Mouse (Mus musculus): Measurements from ENCODE around the gene Gm10643.
A peak's percentile ranks its signal among the peaks of the same experiment; 100 is the strongest.

Gm10643 gene

GRCm38 (mm10) chr8:84065037-84065436, at the start of gene Gm10643:
TSS of gene Gm10643 (minus strand) at chr8:84065137.
- no peak for DNase-seq (ENCODE audit: low spot score)

- DNase-seq (ENCODE audit: low spot score) = no peak
Measured at GRCm38 (mm10) chr8:84106216-84107040, 41.5 kb upstream of the Gm10643 start.

GRCm38 (mm10) chr8:84105676-84106075, 40.7 kb upstream of the Gm10643 start:
- no peak for DNase-seq (ENCODE audit: low spot score)

- peak; percentile 100 for DNase-seq (ENCODE audit: low spot score)
Measured at GRCm38 (mm10) chr8:84104697-84105609, 40.0 kb upstream of the Gm10643 start, which contains the start of gene Dcaf15. TSS of gene Dcaf15 (minus strand) at chr8:84104768.

DNA sequence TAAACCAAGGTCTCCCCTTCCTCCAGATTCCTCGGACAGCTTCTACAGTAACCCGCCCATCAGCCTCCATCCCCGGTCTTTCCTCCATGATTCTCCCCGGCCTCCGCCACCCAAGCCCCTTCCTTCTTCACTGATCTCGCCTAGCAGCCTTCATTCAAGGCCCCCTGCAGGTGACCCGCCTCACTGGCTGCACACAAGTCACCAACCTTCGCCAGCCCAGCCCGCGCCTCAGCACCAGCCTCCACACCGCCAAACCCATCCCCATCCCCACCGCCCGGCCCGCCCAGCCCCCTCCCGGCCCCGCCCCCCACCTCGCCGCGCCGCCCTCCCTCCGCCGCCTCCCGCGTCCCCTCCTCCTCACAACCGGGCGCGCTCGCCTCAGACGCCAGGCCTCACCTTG, 39.3 kb upstream of the Gm10643 start:
- peak; percentile 83 for DNase-seq (ENCODE audit: low spot score)

DNA sequence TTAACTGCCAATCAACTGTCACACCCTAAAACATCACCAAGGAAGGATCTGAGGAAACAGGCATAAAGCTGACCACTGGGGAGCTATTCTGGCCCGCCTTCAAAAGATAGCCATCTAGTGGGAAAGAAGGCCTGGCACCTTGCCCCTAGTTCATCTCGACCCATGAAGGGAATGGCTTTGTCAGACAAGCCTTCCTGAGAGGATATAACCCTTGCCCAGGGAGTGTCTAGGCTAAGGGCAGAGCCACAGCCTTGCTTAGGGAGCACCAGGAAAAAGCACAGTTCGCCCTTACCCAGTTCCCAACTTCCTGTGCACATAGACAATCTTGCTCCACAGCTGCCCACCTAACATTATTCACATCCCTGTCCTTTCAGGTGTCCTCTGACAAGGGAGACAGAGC, 38.7 kb upstream of the Gm10643 start:
- DNase-seq (ENCODE audit: low spot score) = no peak

DNA sequence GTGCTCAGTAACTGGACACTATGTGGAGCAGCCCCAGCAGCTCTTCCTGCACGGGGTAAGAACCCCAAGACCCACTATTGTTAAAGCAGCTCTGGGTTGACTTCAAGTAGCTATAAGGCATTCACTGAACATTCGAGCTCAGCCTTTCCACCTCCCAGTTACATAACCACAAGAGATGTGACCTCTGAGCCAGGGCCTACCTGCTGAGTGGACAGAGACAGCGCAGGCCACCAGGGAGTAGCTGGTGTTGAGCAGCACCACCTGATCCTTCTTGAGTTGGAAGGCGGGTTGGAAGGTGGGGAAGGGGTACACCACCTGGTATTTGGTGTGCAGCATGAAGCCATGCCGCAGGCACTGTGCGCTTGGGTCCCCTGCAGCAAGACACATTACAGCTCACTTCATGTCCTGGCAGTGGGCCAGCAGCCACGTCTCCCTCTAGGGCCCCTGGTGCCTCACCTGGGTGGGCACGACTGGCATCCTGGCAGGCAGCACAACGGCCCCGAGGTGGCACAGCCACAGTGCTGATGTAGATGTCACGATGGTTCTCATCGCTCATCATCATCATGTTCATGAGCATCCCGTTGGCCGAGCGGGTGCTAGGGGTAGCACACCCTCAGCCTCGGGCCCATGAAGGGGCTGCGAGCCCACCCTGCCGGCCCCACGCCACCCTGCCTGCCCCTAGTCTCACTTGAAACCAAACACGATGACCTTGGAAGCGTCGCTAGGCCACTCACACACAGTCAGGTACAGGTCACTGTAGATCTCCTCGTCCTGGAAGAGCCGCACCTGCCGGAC, 36.7 kb upstream of the Gm10643 start:
- DNase-seq (ENCODE audit: low spot score) = no peak

- no peak for DNase-seq (ENCODE audit: low spot score)
Measured at GRCm38 (mm10) chr8:84098376-84098775, 33.4 kb upstream of the Gm10643 start.

DNA sequence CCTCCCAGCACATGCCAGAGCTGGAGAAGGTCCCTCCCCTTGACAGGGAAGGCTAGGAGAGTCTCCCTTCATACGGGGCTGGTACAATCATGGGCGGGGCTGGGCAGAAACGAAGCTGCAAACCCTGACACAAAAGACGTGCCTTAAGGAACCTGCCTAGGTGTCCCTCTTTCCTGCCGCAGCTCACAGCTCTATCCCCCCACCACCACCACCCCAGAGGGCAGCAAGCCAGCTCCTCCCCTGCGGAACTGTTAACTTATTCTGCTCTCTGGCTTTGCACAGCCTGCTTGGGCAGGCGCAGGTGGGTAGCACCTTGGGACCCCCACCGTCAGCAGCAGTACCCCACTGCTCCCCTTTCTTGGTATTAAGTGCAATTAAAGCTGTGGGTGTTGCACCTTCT, 31.1 kb upstream of the Gm10643 start:
- DNase-seq (ENCODE audit: low spot score) = no peak

GRCm38 (mm10) chr8:84090585-84090984, 25.6 kb upstream of the Gm10643 start:
- DNase-seq (ENCODE audit: low spot score) = no peak

DNA sequence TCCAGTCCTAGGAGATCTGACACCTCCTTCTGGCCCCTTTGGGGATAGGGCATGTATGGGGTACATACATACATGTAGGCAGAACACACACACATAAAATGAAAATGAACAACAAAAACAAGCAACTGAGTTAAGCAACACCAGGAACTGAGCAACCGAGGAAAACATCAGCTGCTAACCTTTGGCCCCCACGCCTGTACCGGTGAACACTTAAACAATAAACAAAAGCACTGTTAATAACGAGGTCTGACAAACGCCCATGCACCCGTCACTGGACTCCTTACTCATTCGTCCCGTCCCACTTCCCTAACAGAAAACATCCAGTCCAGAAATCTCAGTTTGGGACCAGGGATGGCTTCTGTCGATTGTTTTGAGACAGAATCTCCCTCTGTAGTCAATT, 24.3 kb upstream of the Gm10643 start:
- no peak for DNase-seq (ENCODE audit: low spot score)

DNA sequence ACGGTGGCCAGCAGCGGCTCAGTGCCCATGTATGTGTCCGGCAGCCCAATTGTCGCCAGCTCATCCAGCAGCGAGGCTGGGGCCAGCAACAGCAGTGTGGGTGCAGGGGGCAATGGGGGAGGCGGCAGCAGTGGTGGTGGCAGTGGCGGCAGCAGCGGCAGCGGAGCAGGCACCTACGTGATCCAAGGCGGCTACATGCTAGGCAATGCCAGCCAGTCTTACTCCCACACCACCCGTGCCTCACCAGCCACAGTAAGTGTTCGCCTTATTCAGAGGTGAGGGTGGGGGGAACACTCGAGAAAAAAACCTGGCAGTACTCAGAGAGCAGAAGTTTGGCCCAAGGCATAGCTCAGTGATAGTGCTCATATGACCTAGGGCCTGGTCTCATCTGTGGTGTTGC, 22.9 kb upstream of the Gm10643 start:
- no peak for DNase-seq (ENCODE audit: low spot score)

DNA sequence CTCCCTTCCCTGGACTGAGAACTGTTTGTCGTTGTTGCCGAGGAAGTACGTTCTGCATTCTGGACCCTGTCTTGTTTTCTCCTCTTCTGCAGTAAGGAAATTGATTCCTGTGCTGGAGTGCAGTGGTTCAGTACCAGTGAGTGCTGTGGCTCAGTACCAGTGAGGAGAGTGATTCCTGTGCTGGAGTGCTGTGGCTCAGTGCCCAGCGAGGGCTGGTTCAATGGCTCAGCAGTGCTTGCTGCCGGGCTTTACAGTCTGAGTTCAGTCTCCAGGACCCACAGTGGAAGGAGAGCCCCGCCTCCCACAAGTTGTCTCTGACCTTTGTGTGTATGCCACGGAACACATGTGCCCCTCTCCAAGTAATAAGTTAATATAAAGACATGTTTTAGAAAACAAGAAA, 22.2 kb upstream of the Gm10643 start:
- no peak for DNase-seq (ENCODE audit: low spot score)

DNA sequence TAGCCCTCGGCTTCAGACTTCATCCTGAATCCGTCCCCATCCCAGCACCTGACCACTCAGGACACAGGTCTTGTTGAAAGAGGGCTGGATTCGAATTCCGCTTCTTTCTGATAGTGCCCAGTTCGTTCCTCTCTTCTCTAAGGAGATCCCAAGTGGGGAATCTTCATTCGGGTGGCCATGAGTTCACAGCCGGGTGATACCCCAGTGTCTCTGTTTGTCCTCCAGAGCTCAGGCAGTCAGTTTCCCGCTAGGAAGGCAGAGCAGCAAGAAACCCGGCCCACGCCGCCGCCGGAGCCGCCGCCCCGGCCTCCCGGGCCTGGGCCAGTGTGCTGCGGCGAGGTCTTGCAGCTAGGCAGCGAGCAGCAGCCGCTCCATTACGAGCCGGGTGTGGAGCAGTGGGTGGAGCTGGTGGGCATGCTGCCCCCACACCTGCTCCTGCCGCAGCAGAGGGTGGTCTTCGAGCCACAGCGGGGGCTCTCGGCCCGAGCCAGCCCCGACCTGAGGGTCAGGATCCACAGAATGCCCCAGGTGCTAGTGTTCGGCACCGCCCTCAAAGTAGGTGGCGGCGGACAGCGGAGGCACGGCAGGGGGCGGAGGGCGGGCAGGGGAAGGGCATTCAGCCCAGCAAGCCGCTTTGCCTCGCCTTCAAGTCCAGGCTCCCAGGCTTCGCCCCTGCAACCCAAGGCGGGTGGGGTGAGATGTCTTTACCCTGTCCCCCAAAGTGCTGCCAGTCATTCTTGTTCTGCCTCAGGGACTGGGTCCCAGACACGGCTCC, 19.6 kb upstream of the Gm10643 start:
- DNase-seq (ENCODE audit: low spot score) = peak; percentile 4

DNA sequence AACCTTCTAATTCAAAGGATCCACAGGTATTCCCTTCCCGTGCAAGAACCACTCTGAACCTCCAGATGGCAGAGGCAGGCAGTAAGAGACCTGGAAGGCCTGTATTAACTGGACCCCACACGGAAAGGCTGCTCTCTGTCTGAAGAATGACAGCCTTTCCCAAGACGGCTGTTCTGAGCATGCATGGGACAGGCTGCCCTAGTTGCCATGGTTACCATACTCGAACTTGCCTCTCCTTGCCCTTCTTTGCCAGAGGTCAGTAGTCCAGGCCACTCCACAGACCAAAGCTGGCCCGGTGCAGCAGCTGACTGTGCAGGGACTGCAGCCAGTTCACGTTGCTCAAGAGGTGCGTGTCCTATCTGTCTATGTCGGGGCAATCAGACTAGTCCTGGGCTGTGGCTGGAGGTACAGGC, 18.9 kb upstream of the Gm10643 start:
- peak; percentile 82 for DNase-seq (ENCODE audit: low spot score)

- no peak for DNase-seq (ENCODE audit: low spot score)
Measured at GRCm38 (mm10) chr8:84079206-84079605, 14.3 kb upstream of the Gm10643 start.

DNA sequence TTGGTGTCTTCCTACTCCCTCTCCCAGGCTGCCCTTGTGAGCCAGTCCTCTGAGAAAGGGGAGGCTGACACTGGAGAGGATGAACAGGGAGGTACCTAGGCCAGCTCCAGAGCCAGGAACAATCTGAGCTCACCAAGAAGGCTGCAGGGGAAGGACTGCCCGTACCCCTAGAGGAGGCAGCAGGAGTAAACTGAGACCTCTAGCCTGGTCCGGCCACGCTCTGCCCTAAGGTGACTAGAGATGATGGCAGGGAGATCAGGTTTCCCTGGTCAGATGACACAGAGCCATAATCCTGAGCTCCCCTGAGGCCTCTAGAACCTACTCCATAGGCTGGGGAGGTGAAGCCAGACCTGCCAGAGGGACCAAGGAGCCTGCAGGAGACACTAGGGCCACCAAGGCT, 11.9 kb upstream of the Gm10643 start:
- no peak for DNase-seq (ENCODE audit: low spot score)

DNA sequence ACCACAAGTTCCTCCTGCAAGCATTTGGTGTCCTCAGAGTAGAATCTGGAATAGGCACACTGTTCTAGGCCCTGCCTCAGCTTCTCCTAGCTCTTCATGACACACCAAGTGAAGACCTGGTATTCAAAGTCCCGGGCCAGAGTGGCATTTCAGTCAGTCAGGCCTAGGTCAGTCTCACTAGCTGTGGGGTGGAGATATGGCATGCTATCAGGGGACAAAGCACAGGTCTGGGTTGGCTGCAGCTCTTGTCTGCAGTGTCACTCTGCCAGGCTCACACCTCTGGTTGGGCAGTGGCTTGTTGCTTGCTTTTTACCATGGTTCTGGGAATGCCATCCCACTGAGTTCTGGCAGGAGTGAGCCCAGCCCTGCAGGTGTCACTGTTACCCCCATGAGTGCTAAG, 11.5 kb upstream of the Gm10643 start:
- no peak for DNase-seq (ENCODE audit: low spot score)

GRCm38 (mm10) chr8:84073230-84073976, 8.5 kb upstream of the Gm10643 start:
- peak; percentile 22 for DNase-seq (ENCODE audit: low spot score)

- DNase-seq (ENCODE audit: low spot score) = no peak
Measured at GRCm38 (mm10) chr8:84072321-84072720, 7.4 kb upstream of the Gm10643 start.

- DNase-seq (ENCODE audit: low spot score) = no peak
Measured at GRCm38 (mm10) chr8:84071921-84072320, 7.0 kb upstream of the Gm10643 start.

Data from embryo, embryonic 10.5 days (tissue).